Mouse (Mus musculus): ENCODE measurements around the gene Nop9. TPM values are rescaled to one million over a fixed set of nuclear protein-coding genes. Genes with fewer than 3 reads are reported as not detected.

The Nop9 gene
- 55.5 and 56.7 TPM in 2 replicates for polyA plus RNA-seq (2014; fragmentation: Nextera tagmentation; extraction: Ambion mirVana)

DNA sequence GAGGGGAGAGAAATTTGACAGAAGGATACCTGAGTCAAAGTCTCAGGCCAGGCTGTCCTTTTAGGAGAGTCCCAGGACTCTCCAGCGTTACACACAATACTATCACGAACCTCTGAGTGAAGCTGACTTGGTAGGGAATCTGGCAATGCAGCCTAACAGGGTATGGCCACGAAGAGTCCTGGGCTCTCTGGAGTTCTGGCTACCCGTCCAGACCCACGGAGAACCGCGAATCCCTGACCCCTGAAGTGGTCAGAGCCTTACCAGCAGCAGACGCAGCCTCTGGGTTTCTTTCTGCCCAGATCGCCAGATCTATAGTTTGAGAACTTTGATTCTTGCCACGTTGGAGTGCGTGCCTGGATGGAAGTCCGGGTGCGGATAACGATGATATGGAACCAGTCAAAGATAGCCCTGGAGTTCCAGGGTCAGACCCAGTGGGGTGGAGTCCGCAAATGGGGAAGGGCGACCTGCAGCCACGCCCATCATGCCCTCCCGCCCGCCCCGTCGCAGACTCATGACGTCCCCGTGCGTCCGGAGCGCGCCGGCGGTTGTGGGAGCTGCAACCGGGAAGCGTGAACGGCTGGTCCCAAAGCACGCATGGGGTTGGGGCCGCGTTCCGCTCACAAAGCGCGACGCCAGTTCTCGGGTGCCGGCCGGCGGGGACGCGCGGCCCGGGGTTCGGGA lies at the start of gene Nop9, which contains the start of gene Dhrs1:
Gene Nop9, plus strand, starts transcription at position 514 of the 681 bp plus-strand sequence.
Gene Dhrs1, minus strand, starts transcription at position 511 of the 681 bp plus-strand sequence.
- H3K9ac ChIP-seq (ENCODE audit: low read length): peak within 1 kb of the TSS; percentile 76
- 0 out of 2 replicates have a peak within 1 kb of the TSS, but pooled peaks have one; percentile 2 for H3K27ac ChIP-seq (replicated peaks; ENCODE audit: low read depth, low read length)
- peak; percentile 81 for ATAC-seq (ENCODE audit: insufficient number of reproducible peaks, low FRiP score, low TSS enrichment, low read depth)
- no peaks in the 10 kb centered on the region; the same call in 1 of the 2 replicates for H3K27me3 ChIP-seq (ENCODE audit: control insufficient read depth, insufficient read depth, low read length)
- peaks cover 10% of the 10 kb centered on the region for H3K4me1 ChIP-seq (ENCODE audit: control insufficient read depth, insufficient read depth, low read length)
- no peaks in the 10 kb centered on the region for H3K9me3 ChIP-seq (ENCODE audit: control insufficient read depth, low read length)
- peak within 1 kb of the TSS; percentile 73 for H3K4me2 ChIP-seq (ENCODE audit: low read depth, severe bottlenecking)
- 1% methylated on average over 45 of the region's 48 CpGs for WGBS
- DNase-seq (ENCODE audit: low spot score): peak; percentile 96
- H3K4me3 ChIP-seq (ENCODE audit: low read depth, low read length): peak within 1 kb of the TSS; percentile 93
- H3K36me3 ChIP-seq (ENCODE audit: control insufficient read depth, insufficient read depth, low read length): peaks cover 9% of the 10 kb centered on the region; the same call in 1 of the 2 replicates

DNA sequence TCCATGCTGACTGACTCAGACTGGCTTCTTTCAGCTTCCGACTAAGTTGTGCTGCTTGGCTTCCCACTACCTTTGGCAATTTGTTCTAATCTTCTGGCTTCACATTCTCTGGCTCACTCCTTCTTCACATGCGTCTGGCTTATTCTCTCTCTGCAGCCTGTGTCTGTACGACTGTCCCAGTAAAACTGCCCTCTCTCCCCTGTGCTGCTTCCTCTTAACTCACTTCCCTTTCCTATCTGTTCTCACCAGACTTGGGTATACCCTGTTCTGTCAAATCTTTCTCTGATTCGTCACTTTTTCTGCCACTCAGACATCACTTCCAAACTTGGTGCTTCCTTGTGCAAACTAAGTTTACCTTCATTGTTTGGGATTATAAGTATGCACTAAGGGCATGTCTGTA lies 48.3 kb upstream of the Nop9 start:
- WGBS: 83% methylated on average over 4 of the region's 4 CpGs
- ATAC-seq (ENCODE audit: insufficient number of reproducible peaks, low FRiP score, low TSS enrichment, low read depth): no peak

DNA sequence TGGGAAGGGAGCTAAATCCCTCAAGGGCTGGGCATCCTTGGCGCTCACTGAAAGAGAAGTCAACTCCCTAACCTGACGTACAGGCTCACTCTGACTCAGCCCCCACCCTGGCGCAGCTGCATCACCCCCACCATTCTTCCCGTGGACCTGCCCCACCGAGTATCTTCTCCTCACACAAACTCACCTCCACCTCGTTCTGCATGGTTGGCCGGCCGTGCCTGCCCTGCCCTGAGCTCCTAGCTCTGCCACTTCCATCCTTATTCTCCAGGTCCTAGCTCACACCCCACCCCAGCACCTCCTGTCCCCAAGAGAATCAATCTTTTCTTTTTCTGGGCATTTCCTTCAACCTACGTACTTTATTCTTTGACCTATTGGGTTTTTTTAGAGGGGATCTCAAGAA lies 44.4 kb upstream of the Nop9 start:
- no peak for ATAC-seq (ENCODE audit: insufficient number of reproducible peaks, low FRiP score, low TSS enrichment, low read depth)
- WGBS: 69% methylated on average over 9 of the region's 9 CpGs
- no peak overlapping the region for H3K27ac ChIP-seq (replicated peaks; ENCODE audit: low read depth, low read length)
- H3K4me3 ChIP-seq (ENCODE audit: low read depth, low read length): no peak overlapping the region
- H3K9me3 ChIP-seq (ENCODE audit: control insufficient read depth, low read length): no peaks in the 10 kb centered on the region
- H3K36me3 ChIP-seq (ENCODE audit: control insufficient read depth, insufficient read depth, low read length): no peaks in the 10 kb centered on the region
- no peak overlapping the region for H3K9ac ChIP-seq (ENCODE audit: low read length)
- H3K4me1 ChIP-seq (ENCODE audit: control insufficient read depth, insufficient read depth, low read length): no peaks in the 10 kb centered on the region
- H3K4me2 ChIP-seq (ENCODE audit: low read depth, severe bottlenecking): no peak overlapping the region
- H3K27me3 ChIP-seq (ENCODE audit: control insufficient read depth, insufficient read depth, low read length): no peaks in the 10 kb centered on the region
- no peak for DNase-seq (ENCODE audit: low spot score)

More for the DNA sequence above, 48.3 kb upstream of the Nop9 start:
- Histone ChIP-seq H3K27ac (replicated peaks; ENCODE audit: low read depth, low read length) (no peak overlapping the region), H3K36me3 (ENCODE audit: control insufficient read depth, insufficient read depth, low read length) (no peaks in the 10 kb centered on the region), H3K9me3 (ENCODE audit: control insufficient read depth, low read length) (no peaks in the 10 kb centered on the region), H3K4me3 (ENCODE audit: low read depth, low read length) (no peak overlapping the region), H3K4me1 (ENCODE audit: control insufficient read depth, insufficient read depth, low read length) (no peaks in the 10 kb centered on the region), H3K9ac (ENCODE audit: low read length) (no peak overlapping the region), H3K27me3 (ENCODE audit: control insufficient read depth, insufficient read depth, low read length) (no peaks in the 10 kb centered on the region), H3K4me2 (ENCODE audit: low read depth, severe bottlenecking) (no peak overlapping the region)
- DNase-seq (ENCODE audit: low spot score): no peak

- Histone ChIP-seq H3K4me2 (ENCODE audit: low read depth, severe bottlenecking) (no peak overlapping the region), H3K9ac (ENCODE audit: low read length) (no peak overlapping the region), H3K4me1 (ENCODE audit: control insufficient read depth, insufficient read depth, low read length) (no peaks in the 10 kb centered on the region), H3K4me3 (ENCODE audit: low read depth, low read length) (no peak overlapping the region), H3K27me3 (ENCODE audit: control insufficient read depth, insufficient read depth, low read length) (no peaks in the 10 kb centered on the region), H3K27ac (replicated peaks; ENCODE audit: low read depth, low read length) (no peak overlapping the region), H3K36me3 (ENCODE audit: control insufficient read depth, insufficient read depth, low read length) (no peaks in the 10 kb centered on the region), H3K9me3 (ENCODE audit: control insufficient read depth, low read length) (no peaks in the 10 kb centered on the region)
- ATAC-seq (ENCODE audit: insufficient number of reproducible peaks, low FRiP score, low TSS enrichment, low read depth) (no peak), DNase-seq (ENCODE audit: low spot score) (no peak)
- 50% methylated on average over 6 of the region's 6 CpGs for WGBS
These were observed 42.7 kb upstream of the Nop9 start for GRCm38 (mm10) chr14:55702761-55703160.

- H3K9ac ChIP-seq (ENCODE audit: low read length): no peak overlapping the region
- H3K4me2 ChIP-seq (ENCODE audit: low read depth, severe bottlenecking): no peak overlapping the region
- DNase-seq (ENCODE audit: low spot score) (no peak), ATAC-seq (ENCODE audit: insufficient number of reproducible peaks, low FRiP score, low TSS enrichment, low read depth) (no peak)
- H3K4me3 ChIP-seq (ENCODE audit: low read depth, low read length): no peak overlapping the region
- no peaks in the 10 kb centered on the region for H3K4me1 ChIP-seq (ENCODE audit: control insufficient read depth, insufficient read depth, low read length)
- H3K36me3 ChIP-seq (ENCODE audit: control insufficient read depth, insufficient read depth, low read length): no peaks in the 10 kb centered on the region
- no peaks in the 10 kb centered on the region for H3K9me3 ChIP-seq (ENCODE audit: control insufficient read depth, low read length)
- 88% methylated on average over 8 of the region's 8 CpGs for WGBS
- H3K27me3 ChIP-seq (ENCODE audit: control insufficient read depth, insufficient read depth, low read length): no peaks in the 10 kb centered on the region
- H3K27ac ChIP-seq (replicated peaks; ENCODE audit: low read depth, low read length): no peak overlapping the region
These were observed 39.4 kb upstream of the Nop9 start for GRCm38 (mm10) chr14:55706051-55706600.

DNA sequence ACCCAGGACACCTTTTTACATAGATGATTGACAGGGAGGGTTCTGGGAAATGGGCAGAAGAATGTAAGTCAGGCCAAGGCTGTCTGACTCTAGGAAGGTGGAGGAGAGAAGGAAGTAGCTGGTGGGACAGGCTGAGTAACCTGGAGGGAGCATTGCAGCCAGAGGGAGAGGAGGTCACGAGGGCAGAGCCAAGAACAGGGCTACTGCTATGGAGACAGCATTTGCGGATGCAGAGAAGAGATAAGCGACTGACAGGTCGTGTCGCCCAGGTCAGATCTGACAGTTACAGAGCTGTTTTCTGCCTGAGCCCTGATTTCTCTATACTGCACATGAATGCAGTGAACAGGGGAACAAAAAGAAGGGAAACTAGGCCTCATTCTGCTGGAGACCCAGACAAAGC lies 38.1 kb upstream of the Nop9 start:
- ATAC-seq (ENCODE audit: insufficient number of reproducible peaks, low FRiP score, low TSS enrichment, low read depth) (no peak), DNase-seq (ENCODE audit: low spot score) (no peak)
- Histone ChIP-seq H3K36me3 (ENCODE audit: control insufficient read depth, insufficient read depth, low read length) (no peaks in the 10 kb centered on the region), H3K4me1 (ENCODE audit: control insufficient read depth, insufficient read depth, low read length) (no peaks in the 10 kb centered on the region), H3K9ac (ENCODE audit: low read length) (no peak overlapping the region), H3K4me2 (ENCODE audit: low read depth, severe bottlenecking) (no peak overlapping the region), H3K9me3 (ENCODE audit: control insufficient read depth, low read length) (no peaks in the 10 kb centered on the region), H3K4me3 (ENCODE audit: low read depth, low read length) (no peak overlapping the region), H3K27ac (replicated peaks; ENCODE audit: low read depth, low read length) (no peak overlapping the region), H3K27me3 (ENCODE audit: control insufficient read depth, insufficient read depth, low read length) (no peaks in the 10 kb centered on the region; the same call in 1 of the 2 replicates)
- WGBS: 81% methylated on average over 5 of the region's 5 CpGs

DNA sequence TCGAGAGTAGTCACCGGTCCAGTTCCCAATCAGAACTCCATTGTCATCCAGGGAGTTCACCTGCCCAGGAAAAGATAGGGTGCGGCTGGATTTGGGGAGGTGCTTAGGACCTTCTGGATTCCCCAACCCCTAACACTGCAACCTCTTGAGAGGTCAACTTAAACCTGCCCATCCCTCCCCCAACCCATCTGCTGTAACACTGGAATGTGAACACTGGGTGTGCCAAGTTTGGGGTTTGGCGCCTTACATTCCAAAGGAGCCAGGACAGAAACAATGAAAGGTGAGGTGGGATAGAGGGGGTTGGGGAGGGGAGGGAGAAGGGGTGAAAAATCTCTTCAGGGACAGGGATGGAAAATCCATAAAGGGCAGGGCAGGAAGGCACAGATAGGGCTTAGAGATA lies 36.0 kb upstream of the Nop9 start:
- no peak overlapping the region for H3K4me2 ChIP-seq (ENCODE audit: low read depth, severe bottlenecking)
- H3K36me3 ChIP-seq (ENCODE audit: control insufficient read depth, insufficient read depth, low read length): no peaks in the 10 kb centered on the region
- DNase-seq (ENCODE audit: low spot score) (no peak), ATAC-seq (ENCODE audit: insufficient number of reproducible peaks, low FRiP score, low TSS enrichment, low read depth) (no peak)
- H3K4me1 ChIP-seq (ENCODE audit: control insufficient read depth, insufficient read depth, low read length): no peaks in the 10 kb centered on the region
- H3K27ac ChIP-seq (replicated peaks; ENCODE audit: low read depth, low read length): no peak overlapping the region
- H3K4me3 ChIP-seq (ENCODE audit: low read depth, low read length): no peak overlapping the region
- no peaks in the 10 kb centered on the region for H3K9me3 ChIP-seq (ENCODE audit: control insufficient read depth, low read length)
- peaks cover 7% of the 10 kb centered on the region for H3K27me3 ChIP-seq (ENCODE audit: control insufficient read depth, insufficient read depth, low read length)
- H3K9ac ChIP-seq (ENCODE audit: low read length): no peak overlapping the region
- WGBS: 82% methylated on average over 4 of the region's 4 CpGs

DNA sequence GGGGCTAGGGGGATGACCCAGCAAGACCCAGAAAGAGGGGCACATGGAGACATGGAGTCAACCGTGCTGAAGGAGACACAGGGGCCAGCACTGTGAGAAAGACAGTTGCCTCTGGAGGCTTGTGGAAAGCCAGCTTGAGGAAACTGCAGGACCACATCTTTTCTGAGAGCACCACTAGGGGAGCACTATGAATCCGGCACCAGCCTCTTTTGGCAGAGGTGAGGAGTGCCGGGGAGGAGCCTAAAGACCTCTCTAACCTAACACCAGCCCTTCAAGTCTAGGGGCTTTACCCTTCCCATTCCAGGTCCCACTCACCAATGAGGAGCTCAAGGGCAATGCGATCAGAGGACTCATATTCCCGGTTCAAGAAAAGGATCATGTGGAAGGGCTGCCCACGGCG lies 33.7 kb upstream of the Nop9 start:
- Histone ChIP-seq H3K27ac (replicated peaks; ENCODE audit: low read depth, low read length) (no peak overlapping the region), H3K4me3 (ENCODE audit: low read depth, low read length) (no peak overlapping the region), H3K36me3 (ENCODE audit: control insufficient read depth, insufficient read depth, low read length) (no peaks in the 10 kb centered on the region), H3K4me1 (ENCODE audit: control insufficient read depth, insufficient read depth, low read length) (no peaks in the 10 kb centered on the region), H3K27me3 (ENCODE audit: control insufficient read depth, insufficient read depth, low read length) (peaks cover 7% of the 10 kb centered on the region), H3K9me3 (ENCODE audit: control insufficient read depth, low read length) (no peaks in the 10 kb centered on the region), H3K4me2 (ENCODE audit: low read depth, severe bottlenecking) (no peak overlapping the region), H3K9ac (ENCODE audit: low read length) (no peak overlapping the region)
- 83% methylated on average over 7 of the region's 7 CpGs for WGBS
- DNase-seq (ENCODE audit: low spot score) (no peak), ATAC-seq (ENCODE audit: insufficient number of reproducible peaks, low FRiP score, low TSS enrichment, low read depth) (no peak)
